Mouse (Mus musculus) CH12.LX (cell line): Measurements from ENCODE around the gene Ebf4.

Source experiments
- CHD2 ChIP-seq: IDR thresholded peaks from 2 replicates; pipeline ENCODE4 v1.6.1; 2011; ENCODE audit warnings: low read length, improper control_type of control experiment
- CTCF ChIP-seq, 2 experiments: IDR thresholded peaks in 1 of 2; conservative IDR thresholded peaks in 1 of 2; 2 replicates each; pipeline ENCODE4 v1.5.1; 2011 to 2012; ENCODE audit warnings: low read depth in 2 of 2, low read length in 2 of 2, improper control_type of control experiment in 1 of 2, inconsistent platforms in 1 of 2, mild to moderate bottlenecking in 1 of 2, moderate library complexity in 1 of 2
- ETS1 ChIP-seq: conservative IDR thresholded peaks from 2 replicates; pipeline ENCODE4 v1.6.1; 2012; ENCODE audit warnings: low read depth, mild to moderate bottlenecking, inconsistent platforms, low read length, improper control_type of control experiment, moderate library complexity
- KAT2A ChIP-seq: IDR thresholded peaks from 2 replicates; pipeline ENCODE4 v1.6.1; 2012; ENCODE audit warnings: low read length, improper control_type of control experiment, inconsistent platforms; ENCODE audit not compliant: insufficient replicate concordance
- MAFK ChIP-seq: IDR thresholded peaks from 2 replicates; pipeline ENCODE4 v1.6.1; 2011; ENCODE audit warnings: low read length, improper control_type of control experiment; ENCODE audit not compliant: insufficient replicate concordance
- MAX ChIP-seq: IDR thresholded peaks from 2 replicates; pipeline ENCODE4 v1.6.1; 2011; ENCODE audit warnings: low read length, improper control_type of control experiment
- POLR2A ChIP-seq: IDR thresholded peaks from 2 replicates; pipeline ENCODE4 v1.6.1; 2011; ENCODE audit warnings: low read depth, mild to moderate bottlenecking, improper control_type of control experiment, low read length
- RCOR1 ChIP-seq: conservative IDR thresholded peaks from 2 replicates; pipeline ENCODE4 v1.6.1; 2012; ENCODE audit warnings: low read depth, mild to moderate bottlenecking, inconsistent platforms, low read length, improper control_type of control experiment
- TBP ChIP-seq: conservative IDR thresholded peaks from 2 replicates; pipeline ENCODE4 v1.6.1; 2011; ENCODE audit warnings: low read depth, low read length, improper control_type of control experiment

DNA sequence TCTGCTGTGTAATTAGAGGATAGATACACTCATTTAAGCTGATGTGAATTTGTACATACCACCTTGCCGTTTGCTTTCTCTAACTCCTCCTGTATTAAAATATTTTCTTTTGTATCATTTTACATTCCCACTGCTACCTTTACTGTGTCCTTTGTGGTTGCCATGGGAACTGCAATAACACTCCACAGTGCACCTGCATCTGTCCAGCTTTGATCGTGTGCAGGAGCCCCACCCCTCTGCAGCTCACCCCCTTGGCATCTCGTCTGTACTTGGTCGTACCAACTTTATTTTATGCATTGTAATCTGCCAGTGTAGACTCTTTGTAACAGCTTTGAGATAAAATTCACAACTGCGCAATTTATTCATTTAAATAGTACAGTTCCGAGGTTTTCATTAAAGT lies 88.9 kb downstream of the Ebf4 start:
- TF ChIP-seq CTCF (conservative IDR thresholded peaks at IDR 0.05 in 1 of 2, IDR thresholded peaks at IDR 0.05 in 1 of 2; ENCODE audit: low read depth in 2 of 2, low read length in 2 of 2): no peak
- TF ChIP-seq ETS1: no peak
- no peak for TF ChIP-seq POLR2A
- TF ChIP-seq KAT2A: no peak
- TF ChIP-seq CHD2: no peak
- TF ChIP-seq RCOR1: no peak
- no peak for TF ChIP-seq MAFK
- TF ChIP-seq MAX: no peak
- TF ChIP-seq TBP: no peak
